In the genomic region with DNA sequence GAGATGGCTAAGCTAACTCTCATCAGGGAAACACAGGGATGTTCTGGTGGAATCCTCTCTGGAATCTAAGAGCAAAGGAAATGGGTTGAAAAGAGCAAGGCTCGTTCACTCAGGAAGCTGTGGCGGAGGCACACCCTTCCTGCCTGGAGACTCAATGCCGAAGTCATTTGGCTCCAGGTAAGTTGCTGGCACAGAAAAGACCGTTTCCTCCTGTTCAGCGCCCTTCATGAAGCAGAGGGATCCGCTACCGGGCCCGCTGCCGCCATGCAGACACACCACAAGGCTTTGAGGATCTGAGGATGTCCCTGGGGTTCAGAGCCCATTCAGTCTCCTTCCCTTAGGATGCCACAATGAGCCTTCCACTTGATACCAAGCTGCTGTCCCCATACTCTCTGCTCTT, we compare ENCODE assay signal across 13 mouse cellular contexts. TPM values are rescaled to one million over a fixed set of nuclear protein-coding genes. Genes with fewer than 3 reads are reported as not detected.
DNase-seq lines count a peak whose midpoint lies in the region; ATAC-seq lines count a peak whose summit lies in the region.
"Had no signal": no experiment of that assay in that cellular context is flagged by ENCODE, and none has a peak within 500 bp of the region (broad histone marks: within the 10 kb centered on the region; RNA-seq: fewer than 3 reads in every experiment).

No protein-coding gene starts in this region.

- H3K27me3 ChIP-seq in midbrain, embryonic 14.5 days (ENCODE audit: control insufficient read depth, insufficient read depth, low read length): no peaks in the 10 kb centered on the region
- H3K27me3 ChIP-seq: embryonic facial prominence, embryonic 12.5 days had no signal

- no peak overlapping the region for H3K4me3 ChIP-seq in midbrain, embryonic 14.5 days (replicated peaks; ENCODE audit: low read depth, low read length)
- H3K4me3 ChIP-seq: embryonic facial prominence, embryonic 12.5 days; limb, embryonic 10.5 days had no signal

- no peak for ATAC-seq in midbrain, embryonic 14.5 days (ENCODE audit: low FRiP score, low TSS enrichment)
- ATAC-seq: forebrain, embryonic 14.5 days; intestine, postnatal 0 days had no signal

- DNase-seq in adrenal gland, postnatal 36 days: peak; percentile 24 to 35
- no peak for DNase-seq in adrenal gland, adult 2 months
- peak; percentile 25 for DNase-seq in thymus, postnatal 4 days
- DNase-seq in thymus, postnatal 14 days: no peak
- DNase-seq in kidney, postnatal 10 days: peak; percentile 58
- no peak for DNase-seq in midbrain, embryonic 14.5 days
- no peak for DNase-seq in layer of hippocampus, postnatal 10 days (ENCODE audit: low spot score in 2 of 2)
- no peak for DNase-seq in left cerebral cortex, postnatal 25 days (ENCODE audit: low spot score in 2 of 2)
- DNase-seq: lung, embryonic 14.5 days had no signal

- no peak overlapping the region for H3K9ac ChIP-seq in midbrain, embryonic 14.5 days (replicated peaks; ENCODE audit: low read length)
- H3K9ac ChIP-seq: embryonic facial prominence, embryonic 12.5 days; lung, embryonic 14.5 days had no signal

- no peaks in the 10 kb centered on the region for H3K9me3 ChIP-seq in midbrain, embryonic 14.5 days (ENCODE audit: control insufficient read depth, low read length)
- H3K9me3 ChIP-seq: embryonic facial prominence, embryonic 12.5 days; limb, embryonic 10.5 days had no signal

- H3K4me1 ChIP-seq in midbrain, embryonic 14.5 days (ENCODE audit: control insufficient read depth, insufficient read depth, low read length): no peaks in the 10 kb centered on the region

- no peaks in the 10 kb centered on the region for H3K36me3 ChIP-seq in midbrain, embryonic 14.5 days (ENCODE audit: control insufficient read depth, insufficient read depth, low read length)
- H3K36me3 ChIP-seq: embryonic facial prominence, embryonic 12.5 days; limb, embryonic 10.5 days had no signal

- 89% methylated on average over 9 of the region's 9 CpGs for WGBS in midbrain, embryonic 14.5 days

- no peak overlapping the region for H3K27ac ChIP-seq in midbrain, embryonic 14.5 days (replicated peaks; ENCODE audit: low read depth, low read length)
- H3K27ac ChIP-seq: embryonic facial prominence, embryonic 12.5 days; limb, embryonic 10.5 days had no signal

- H3K4me2 ChIP-seq in midbrain, embryonic 14.5 days (ENCODE audit: low read length): no peak overlapping the region
- H3K4me2 ChIP-seq: embryonic facial prominence, embryonic 12.5 days had no signal

- intact Hi-C loops in left cerebral cortex, postnatal 25 days (cut with DNase I): no loop called here

RNA-seq across cellular contexts. Expression of a gene that starts 37.3 kb away (rescaled TPM):
- 10 to 100 TPM; 64.3 to 69.0 TPM for total RNA-seq in adrenal gland, postnatal 36 days (2021)
- total RNA-seq in adrenal gland, adult 2 months (2021): 10 to 100 TPM; 62.2 to 72.8 TPM
- polyA plus RNA-seq in adrenal gland, adult 2 months (2012; rRNA removed): 1.9 and 2.2 TPM in 2 replicates
- polyA plus RNA-seq in midbrain, embryonic 14.5 days (2014; fragmentation: Nextera tagmentation; extraction: Ambion mirVana): 246 and 249 TPM in 2 replicates
- total RNA-seq in layer of hippocampus, postnatal 10 days (2021): 10 to 100 TPM; 53.9 to 59.0 TPM
- 10 to 100 TPM; 54.2 to 61.7 TPM for total RNA-seq in left cerebral cortex, postnatal 25 days (2021)

RNA-seq across cellular contexts. Expression of a gene that starts 37.4 kb away (rescaled TPM):
- total RNA-seq in adrenal gland, postnatal 36 days (2021): 10 to 100 TPM; 14.5 to 15.9 TPM
- 10 to 100 TPM; 11.6 to 18.8 TPM for total RNA-seq in adrenal gland, adult 2 months (2021)
- 0.58 and 1.6 TPM in 2 replicates for polyA plus RNA-seq in adrenal gland, adult 2 months (2012; rRNA removed)
- 38.0 and 42.6 TPM in 2 replicates for polyA plus RNA-seq in midbrain, embryonic 14.5 days (2014; fragmentation: Nextera tagmentation; extraction: Ambion mirVana)
- total RNA-seq in layer of hippocampus, postnatal 10 days (2021): 10 to 100 TPM; 15.7 to 20.1 TPM
- 10 to 100 TPM; 16.5 to 19.1 TPM for total RNA-seq in left cerebral cortex, postnatal 25 days (2021)

RNA-seq across cellular contexts. Expression of a gene that starts 44.8 kb away (rescaled TPM):
- 10 to 100 TPM; 75.7 to 80.5 TPM for total RNA-seq in adrenal gland, postnatal 36 days (2021)
- total RNA-seq in adrenal gland, adult 2 months (2021): 10 to 100 TPM; 60.2 to 96.4 TPM
- polyA plus RNA-seq in adrenal gland, adult 2 months (2012; rRNA removed): 63.5 and 68.3 TPM in 2 replicates
- 17.6 and 20.1 TPM in 2 replicates for polyA plus RNA-seq in midbrain, embryonic 14.5 days (2014; fragmentation: Nextera tagmentation; extraction: Ambion mirVana)
- total RNA-seq in layer of hippocampus, postnatal 10 days (2021): 10 to 100 TPM; 55.9 to 64.7 TPM
- total RNA-seq in left cerebral cortex, postnatal 25 days (2021): 100 to 1,000 TPM; 104 to 107 TPM

Comparison
In these comparisons a context has a peak if more than half of its experiments do, and no peak if none do; other contexts are left out.
1. DNase-seq: peak in adrenal gland, postnatal 36 days (2 of 2), thymus, postnatal 4 days (single experiment) and kidney, postnatal 10 days (single experiment); none in adrenal gland, adult 2 months (single experiment), thymus, postnatal 14 days (single experiment), midbrain, embryonic 14.5 days (single experiment), layer of hippocampus, postnatal 10 days (0 of 2) and left cerebral cortex, postnatal 25 days (0 of 2).